Mouse (Mus musculus): ENCODE measurements around the gene Rbbp4.
"Not testable (repeated sequence)": the region's sequence is repeated elsewhere in the genome, so short reads cannot be mapped to it uniquely, and the experiment has no call there.

Gene Rbbp4

GRCm38 (mm10) chr4:129335216-129336074, at the start of gene Rbbp4, which contains the start of gene Zbtb8os:
Rbbp4 (minus strand) TSS chr4:129335370.
Zbtb8os (plus strand) TSS chr4:129335695.
- peak; percentile 99 for DNase-seq (ENCODE audit: low read depth, low spot score)

DNA sequence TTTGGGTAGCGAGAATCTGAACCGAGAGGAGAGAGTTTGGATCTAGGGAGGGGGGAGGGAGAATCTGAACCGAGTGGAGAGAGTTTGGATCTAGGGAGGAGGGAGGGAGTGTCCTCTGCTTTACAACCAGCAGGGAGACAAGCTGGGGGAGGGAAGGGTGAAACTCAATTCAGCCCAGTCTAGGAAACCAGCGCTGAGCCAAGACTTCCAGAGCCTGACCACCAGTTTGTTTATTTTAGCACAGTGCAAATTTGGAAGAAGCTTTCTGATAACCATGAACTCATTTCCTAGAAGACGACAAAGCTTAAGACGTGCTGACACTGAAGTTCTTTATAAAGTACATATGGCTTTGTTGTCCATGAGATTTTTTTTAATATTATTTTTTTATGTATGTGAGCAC, 49.3 kb upstream of the Rbbp4 start:
- DNase-seq (ENCODE audit: low read depth, low spot score) = no peak

- DNase-seq (ENCODE audit: low read depth, low spot score) = no peak
Observed at GRCm38 (mm10) chr4:129383586-129383985, 48.4 kb upstream of the Rbbp4 start.

DNA sequence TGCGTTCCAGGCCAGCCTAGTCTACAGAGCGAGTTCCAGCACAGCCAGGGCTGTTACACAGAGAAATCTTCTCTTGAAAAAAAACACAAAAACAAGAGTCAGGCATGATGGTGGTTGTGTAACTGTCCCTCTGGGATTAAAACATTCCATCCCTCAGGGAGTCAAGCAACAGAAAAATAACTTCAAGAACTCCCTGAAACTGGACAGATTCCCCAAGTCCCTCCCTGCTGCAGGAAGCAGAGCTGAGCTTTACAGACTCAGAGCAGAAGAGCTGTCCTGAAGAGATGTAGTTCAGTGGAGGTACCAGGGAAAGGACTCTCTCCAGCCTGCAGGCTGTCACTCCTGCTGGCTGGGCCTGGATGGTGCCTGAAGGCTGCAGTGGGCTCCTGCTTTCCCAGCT, 47.3 kb upstream of the Rbbp4 start:
- DNase-seq (ENCODE audit: low read depth, low spot score) = no peak

DNA sequence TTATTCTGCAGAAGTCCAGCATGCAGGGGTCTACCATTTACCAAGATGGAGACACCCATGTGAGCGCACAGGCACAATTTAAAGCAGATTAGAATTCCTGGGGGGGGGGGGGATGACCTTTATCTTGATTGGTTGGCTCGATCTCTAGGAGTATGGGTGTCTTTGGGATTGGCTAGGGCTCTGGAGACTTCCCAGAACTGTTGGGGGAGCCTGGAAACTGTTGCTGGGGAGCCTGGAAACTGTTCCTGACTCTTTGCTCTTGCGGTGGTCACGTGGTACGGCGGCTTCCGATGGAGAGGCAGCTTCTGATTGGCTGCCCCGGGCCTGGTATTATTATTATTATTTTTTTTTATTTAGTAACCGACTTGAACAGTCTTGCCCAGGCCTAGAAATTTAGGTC, 46.9 kb upstream of the Rbbp4 start:
- peak; percentile 96 for DNase-seq (ENCODE audit: low read depth, low spot score)

GRCm38 (mm10) chr4:129381148-129381547, 46.0 kb upstream of the Rbbp4 start:
- peak; percentile 93 for DNase-seq (ENCODE audit: low read depth, low spot score)

DNA sequence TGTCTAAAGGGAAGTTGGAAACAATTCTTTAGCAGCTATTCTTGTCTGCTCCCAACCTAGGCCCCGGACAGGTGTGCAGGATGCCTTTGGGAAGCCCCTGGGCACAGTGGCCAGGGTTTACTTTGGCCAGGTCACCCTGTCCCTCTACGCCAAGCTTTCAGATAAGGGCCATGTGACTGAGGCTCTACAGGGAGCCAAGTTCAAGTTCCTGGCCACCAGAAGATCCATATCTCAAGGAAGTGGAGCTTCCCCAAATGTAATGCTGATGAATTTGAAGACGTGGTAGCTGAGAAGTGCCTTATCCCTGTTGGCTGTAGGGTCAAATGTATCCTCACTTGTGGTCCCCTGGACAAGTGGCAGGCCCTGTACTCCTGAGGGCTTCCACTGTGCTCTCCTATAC, 44.6 kb upstream of the Rbbp4 start:
- no peak for DNase-seq (ENCODE audit: low read depth, low spot score)

DNA sequence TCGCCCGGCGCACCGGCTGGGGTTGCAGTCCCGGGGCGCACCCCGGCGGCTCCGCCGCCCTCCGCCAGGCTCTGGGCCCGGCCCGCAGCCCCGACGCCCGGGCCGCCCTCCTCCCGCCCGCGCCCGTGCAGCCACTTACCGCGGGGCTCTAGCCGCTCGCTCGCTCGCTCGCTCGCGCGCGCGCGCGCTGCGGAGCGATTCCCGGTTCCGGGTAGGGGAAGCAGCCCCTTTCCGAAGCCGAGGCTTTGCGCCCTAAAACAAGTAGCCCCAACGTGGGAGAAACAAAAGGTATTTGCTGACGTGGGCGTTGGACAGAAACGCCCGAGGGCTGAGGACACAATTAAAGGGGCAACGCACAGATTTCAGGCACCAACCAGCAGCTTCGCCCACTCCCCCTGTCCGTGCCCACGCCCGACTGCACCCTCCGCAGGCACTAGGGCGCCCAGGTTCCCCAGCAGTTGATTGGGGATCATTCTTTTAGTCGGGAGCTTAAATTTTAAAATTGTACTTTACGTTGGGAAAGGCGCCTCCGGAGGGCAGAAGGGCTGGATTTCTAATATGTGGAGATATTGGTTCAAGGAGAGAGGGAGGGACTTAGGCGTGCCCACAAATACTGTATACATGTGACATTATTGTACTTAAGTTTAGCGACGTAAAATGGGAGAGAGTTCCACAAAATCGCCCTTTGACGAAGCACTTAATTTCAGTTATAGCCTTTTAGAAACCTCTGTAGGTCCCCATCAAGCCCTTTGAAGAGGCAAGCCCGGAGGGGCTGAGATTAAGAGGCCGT, 42.6 kb upstream of the Rbbp4 start, which contains the start of gene Zbtb8a:
Gene Zbtb8a (minus strand): TSS at position 516 of the 790 bp plus-strand sequence.
- peak; percentile 83 for DNase-seq (ENCODE audit: low read depth, low spot score)

DNA sequence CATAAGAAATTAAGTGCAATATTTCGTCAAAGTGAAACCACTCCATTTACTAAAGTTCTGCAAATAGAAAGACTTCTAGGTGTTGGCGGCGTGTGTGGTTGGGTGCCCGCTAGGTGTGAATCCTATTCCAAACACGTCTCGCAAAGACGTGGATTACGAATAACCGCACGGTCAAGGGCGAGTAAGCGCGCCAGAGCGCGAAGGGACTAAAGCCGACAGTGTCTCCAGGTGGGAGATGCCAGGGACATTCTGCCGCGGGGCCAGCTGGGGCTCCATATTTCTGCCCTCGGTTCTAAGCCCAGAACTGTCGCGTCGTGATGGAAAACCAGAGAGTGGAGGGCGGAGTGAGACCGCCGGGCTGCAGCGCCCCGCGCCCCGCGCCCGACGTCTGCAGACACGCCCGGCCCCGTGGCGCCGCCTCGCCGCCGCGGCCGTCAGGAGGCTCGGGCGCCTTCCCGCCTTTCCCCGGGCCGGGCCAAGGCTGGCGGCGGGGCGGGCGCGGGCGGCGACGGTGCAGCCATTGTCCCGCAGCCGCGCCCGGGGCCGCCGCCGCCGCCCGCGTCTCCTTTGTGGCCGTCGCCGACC, 41.9 kb upstream of the Rbbp4 start:
- peak; percentile 70 for DNase-seq (ENCODE audit: low read depth, low spot score)

- no peak for DNase-seq (ENCODE audit: low read depth, low spot score)
Observed at GRCm38 (mm10) chr4:129375821-129376220, 40.7 kb upstream of the Rbbp4 start.

DNA sequence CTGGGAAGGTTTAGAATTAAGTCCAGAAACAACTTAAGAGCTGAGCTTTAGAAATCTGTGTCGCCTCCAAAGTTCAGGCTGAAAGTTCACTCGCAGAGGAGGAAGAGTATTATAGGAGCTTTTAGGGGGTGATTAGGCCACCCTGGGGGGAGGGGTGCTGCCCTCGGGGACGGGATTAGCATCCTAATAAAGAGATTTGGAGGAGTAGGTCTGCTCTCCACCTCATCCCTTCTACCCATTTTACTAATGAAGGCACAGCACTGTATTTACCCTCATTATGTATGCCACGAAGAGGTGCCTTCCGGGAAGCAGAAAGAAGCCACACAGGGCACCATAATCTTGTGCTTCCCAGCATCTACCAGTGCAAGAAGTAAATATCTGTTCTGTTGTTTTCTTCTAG, 39.8 kb upstream of the Rbbp4 start:
- peak; percentile 63 for DNase-seq (ENCODE audit: low read depth, low spot score)

GRCm38 (mm10) chr4:129374219-129374755, 39.1 kb upstream of the Rbbp4 start:
- peak; percentile 84 for DNase-seq (ENCODE audit: low read depth, low spot score)

DNA sequence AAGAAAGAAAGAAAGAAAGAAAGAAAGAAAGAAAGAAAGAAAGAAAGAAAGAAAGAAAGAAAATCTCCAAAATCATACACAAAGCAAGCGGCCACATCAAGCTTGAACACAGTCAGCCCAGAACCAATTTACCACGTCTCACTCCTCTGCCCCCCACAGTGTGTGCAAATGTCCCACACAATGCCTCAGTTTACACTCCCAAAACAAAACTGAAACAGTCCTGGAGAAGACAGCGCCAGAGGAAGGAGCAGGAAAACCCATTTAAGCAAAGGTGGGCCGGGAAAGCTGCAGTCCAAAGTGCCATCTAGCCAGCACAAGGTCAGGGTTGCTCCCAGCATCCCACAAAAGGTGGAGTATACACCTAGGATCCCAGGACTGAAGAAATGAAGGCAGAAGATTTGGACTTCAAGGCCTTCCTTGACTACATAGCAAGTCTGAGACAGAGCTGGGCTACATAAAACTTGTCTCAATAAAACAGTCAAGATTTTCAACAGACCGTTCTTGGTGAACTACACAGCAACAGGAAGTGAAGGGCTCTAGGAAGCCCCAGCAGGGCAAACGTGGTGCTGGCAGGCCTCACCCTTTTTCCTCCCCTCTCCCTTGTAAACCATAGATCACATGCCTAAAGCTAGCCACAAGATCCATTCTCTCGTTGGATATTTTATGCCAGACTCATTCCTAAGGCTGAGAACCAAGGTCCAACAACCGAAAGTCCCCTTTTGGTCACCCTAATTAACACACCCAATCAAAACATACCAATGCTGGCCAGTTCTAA, 38.2 kb upstream of the Rbbp4 start:
- peak; percentile 65 for DNase-seq (ENCODE audit: low read depth, low spot score)

- DNase-seq (ENCODE audit: low read depth, low spot score) = peak; percentile 75
Observed at GRCm38 (mm10) chr4:129371391-129371790, 36.2 kb upstream of the Rbbp4 start.

DNA sequence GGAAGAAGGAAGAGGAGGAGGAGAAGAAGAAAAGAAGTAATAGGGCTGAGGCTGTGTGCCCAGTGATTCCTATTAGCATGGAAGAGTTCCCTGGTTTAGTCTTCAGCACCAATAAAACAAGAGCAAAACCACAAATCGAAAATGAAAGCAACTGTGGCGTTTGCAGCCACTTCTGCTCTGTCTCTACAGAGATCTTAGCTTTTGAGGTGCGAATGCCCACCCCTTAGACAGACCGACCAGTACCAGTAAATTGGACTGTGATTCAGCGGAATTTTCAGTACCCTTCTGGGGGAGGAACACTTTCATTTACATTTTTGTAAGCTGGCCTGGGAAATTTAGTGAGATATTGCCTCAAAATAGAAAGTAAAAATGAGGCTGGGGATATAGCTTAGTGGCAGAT, 30.1 kb upstream of the Rbbp4 start:
- DNase-seq (ENCODE audit: low read depth, low spot score) = no peak

DNA sequence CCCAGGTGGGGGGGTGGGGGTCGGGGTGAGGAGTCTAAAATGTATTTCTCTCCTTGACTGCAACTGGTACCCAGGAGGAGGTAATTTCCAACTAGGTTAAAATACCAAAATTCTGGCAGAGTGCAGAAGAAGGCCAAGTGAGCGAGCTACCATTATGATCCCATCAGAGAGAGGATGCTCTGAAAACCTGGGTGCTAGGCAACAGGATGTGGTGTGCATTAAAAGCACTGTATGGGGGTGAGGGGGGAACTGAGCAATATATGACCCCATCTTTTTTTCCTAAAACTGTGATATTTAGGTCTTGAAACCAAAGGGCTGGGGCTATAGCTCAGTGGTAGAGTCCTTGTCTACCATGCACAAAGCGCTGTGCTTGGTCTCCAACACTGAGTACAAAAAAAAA, 29.2 kb upstream of the Rbbp4 start:
- no peak for DNase-seq (ENCODE audit: low read depth, low spot score)

DNA sequence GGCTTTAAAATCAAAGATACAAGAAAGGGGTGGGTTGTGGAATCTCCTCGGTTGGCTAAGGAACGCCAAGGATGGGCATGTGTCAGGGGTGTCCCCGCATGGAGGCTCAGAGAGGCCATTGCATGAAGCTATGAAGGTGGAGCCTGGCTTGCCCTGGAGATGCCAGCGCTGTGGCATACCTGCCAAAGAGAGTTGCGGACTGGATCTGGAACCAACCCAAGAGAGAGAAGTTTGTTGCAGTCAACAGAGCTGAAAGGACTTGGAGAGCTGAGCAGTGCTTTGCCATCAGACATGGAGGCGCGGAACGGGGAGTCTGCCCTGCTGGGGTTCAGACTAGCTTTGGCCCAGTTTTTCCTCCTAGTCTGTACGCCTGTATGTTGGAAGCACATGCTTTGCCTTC, 28.3 kb upstream of the Rbbp4 start:
- DNase-seq (ENCODE audit: low read depth, low spot score) = no peak

DNA sequence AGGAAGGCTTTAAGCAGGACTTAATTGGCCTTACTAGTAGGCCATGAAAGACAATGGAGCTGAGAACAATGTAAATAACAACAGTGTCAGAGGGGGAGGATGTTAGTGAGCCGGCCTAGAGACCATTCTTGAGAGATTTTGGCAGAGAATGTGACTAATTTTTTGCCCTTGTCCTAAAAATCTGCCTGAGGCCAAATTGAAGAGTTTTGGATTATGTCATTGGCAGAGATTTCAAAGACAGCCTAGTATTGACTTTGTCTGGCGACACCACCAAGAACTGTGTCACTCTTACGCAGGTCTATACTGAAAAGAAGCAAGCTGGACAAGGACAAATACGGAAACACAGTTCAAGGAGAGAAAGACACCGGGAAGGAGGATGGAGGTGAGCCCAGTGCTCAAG, 27.6 kb upstream of the Rbbp4 start:
- no peak for DNase-seq (ENCODE audit: low read depth, low spot score)

DNA sequence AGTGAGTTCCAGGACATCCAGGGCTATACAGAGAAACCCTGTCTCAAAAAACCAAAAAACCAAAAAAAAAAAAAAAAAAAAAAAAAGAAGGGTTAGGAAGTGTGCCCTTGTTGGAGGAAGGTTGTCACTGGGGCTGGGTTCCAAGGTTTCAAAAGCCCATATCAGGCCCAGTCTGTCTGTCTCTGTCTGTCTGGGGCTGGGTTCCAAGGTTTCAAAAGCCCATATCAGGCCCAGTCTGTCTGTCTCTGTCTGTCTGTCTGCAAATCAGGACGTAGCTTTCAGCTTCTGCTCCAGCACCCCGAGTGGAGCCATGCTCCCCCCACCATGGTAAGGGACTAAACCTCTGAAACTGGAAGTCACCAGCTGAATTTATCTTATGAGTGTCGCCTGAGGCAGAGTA, 27.1 kb upstream of the Rbbp4 start:
- not testable (repeated sequence) for DNase-seq (ENCODE audit: low read depth, low spot score)

GRCm38 (mm10) chr4:129357613-129358163, 22.5 kb upstream of the Rbbp4 start:
- no peak for DNase-seq (ENCODE audit: low read depth, low spot score)

DNA sequence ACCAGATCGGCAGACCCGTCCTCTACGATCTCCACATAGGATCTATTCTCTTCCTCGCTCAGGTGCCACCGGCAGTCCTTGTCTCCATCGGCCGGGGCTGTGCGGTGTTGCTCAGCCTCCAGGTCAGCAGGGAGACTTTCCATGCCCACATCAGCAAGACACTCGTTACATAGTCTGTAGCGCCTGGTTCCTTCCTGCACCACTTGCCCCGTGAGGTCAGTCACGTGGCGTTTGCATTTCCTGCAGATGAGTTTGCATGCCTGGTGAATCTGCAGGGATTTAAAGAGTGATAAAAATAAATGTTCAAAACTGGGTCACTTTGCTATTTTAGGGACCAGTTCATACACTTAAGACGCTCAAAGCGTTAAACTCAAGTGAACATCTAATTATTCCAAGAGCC, 19.1 kb upstream of the Rbbp4 start:
- DNase-seq (ENCODE audit: low read depth, low spot score) = no peak

All from R1 (cell line).